Mouse (Mus musculus) spleen, embryonic (tissue): ENCODE data around the gene Lad1.

Experiments used
- CTCF ChIA-PET: fragments of 350-600 bp; sonication (Branson Sonifier 250); formaldehyde crosslinking; loops from one replicate; lab custom pipeline; 2022; lab: Charles Lee

The Lad1 gene

GRCm38 (mm10) chr1:135843519-135844262 is 25.3 kb downstream of the Lad1 start:
- CTCF ChIA-PET: interaction anchor here (0.7 kb wide), 1 partner anchor 17 kb away, joined by 3 read pairs; no protein-coding TSS in a partner anchor

DNA sequence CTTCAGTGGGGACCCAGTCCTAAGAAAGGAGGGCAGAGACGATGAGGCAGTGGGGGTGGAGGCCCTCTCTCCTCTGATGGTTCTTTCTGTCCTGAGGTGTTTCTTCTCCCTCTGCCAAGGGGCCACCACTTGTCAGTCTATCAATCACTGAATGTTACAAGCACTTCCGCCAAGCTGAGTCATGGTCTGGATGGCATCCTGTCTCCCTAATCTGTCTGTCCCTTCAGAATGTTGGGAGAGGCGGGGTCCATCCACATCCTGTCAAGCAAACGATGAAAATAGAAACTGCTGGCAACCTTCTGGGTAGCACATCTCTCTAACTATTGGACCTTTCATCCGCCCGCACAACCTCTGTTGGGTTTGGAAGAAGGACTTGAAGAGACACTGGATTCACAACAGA is 26.1 kb downstream of the Lad1 start:
- CTCF ChIA-PET: interaction anchor here (0.7 kb wide), 1 partner anchor 18 kb away, joined by 3 read pairs; no protein-coding TSS in a partner anchor

DNA sequence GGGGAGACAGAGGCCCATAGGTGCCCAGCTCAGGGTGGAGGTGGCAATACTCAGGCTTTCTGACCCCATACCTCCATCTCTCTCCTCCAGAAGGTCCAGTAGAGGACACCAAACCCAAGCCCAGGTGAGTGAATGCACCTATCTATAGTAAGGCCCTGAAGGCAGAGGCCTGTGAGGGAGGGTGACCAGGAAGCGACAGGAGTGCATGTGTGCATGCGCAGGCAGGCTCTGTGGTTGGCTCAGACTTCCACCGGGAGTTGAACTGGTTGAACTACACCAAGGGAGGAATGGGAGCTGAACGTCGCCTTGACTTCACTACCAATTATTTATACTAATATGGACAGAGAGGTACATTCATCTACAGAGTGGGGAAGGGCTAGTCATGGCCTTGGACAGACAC is 28.2 kb downstream of the Lad1 start:
- CTCF ChIA-PET: no interaction called here

DNA sequence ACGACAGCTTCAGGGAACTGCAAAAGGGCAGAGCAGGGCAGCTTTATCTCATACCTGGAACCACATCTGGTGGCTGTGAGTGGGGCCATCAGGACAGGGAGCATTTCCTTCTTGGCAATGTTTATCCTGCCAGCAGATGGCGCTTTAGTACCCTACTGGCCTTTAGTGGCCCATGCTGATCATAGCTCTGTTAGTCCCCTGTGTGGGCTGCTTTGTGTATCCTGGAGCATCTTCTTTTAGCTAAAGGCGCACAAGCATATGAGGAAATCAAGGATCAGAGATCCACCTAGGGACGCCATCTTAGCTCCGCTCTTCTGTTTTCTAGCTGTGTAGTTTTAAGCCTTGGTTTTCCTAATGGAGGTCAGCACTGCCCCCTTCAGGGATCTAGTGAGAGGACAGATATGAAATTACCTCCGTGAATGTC is 28.8 kb downstream of the Lad1 start:
- CTCF ChIA-PET: no interaction called here

GRCm38 (mm10) chr1:135847611-135848351 is 29.4 kb downstream of the Lad1 start:
- CTCF ChIA-PET: no interaction called here

DNA sequence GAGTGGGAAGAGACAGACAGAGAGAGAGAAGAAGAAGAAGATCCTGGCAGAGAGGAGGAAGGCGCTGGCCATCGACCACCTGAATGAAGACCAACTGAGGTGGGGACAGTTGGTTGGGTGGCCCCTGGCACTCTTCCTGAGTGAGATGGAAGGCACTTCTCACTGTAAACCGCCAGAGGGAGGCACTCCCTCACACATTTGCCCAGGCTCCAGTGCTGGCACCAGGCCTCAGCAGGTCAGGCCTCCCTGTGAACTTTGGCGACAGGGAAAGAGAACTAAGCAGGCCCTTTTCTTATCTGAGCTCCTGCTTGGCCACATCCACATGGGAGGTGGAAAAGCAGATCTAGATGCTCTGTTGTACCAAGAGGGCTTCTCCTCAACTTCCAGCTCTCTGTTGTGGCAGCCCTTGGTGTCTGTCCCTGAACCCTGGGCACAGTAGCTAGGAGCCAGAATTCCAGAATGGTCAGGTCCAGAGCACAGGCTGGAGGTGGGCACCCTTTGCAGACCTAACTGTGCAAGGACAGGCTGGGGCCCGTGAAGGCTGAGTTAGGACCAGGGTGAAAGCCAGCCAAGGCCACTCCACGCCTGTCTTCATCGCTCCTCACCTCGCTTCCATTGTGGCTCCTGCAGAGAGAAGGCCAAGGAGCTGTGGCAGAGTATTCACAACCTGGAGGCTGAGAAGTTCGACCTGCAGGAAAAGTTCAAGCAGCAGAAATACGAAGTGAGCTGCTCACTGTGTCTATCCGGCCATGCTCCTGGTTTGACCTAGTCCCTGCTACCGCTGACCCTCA is 32.5 kb downstream of the Lad1 start:
- CTCF ChIA-PET: no interaction called here

GRCm38 (mm10) chr1:135852044-135852756 is 33.8 kb downstream of the Lad1 start:
- CTCF ChIA-PET: no interaction called here

DNA sequence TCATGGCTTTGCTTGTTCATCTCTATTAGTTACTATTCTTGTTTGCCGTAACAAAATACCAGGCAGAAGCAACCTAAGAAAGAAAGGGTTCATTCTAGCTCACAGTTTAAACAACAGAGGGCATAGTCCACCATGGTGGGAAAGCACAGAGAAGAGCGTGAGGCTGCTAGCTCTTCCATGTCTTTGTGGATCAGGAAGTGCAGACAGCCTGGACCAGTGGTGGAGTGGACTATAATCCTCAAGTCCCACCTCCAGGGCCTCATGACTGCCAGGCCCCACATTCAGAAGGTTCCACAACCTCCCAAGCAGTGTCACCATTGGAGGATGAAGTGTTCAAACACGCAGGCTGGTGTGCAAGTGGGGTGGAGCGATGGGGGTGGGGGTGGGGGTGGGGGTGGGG is 34.8 kb downstream of the Lad1 start:
- CTCF ChIA-PET: no interaction called here

GRCm38 (mm10) chr1:135854591-135855343 is 36.4 kb downstream of the Lad1 start:
- CTCF ChIA-PET: no interaction called here

DNA sequence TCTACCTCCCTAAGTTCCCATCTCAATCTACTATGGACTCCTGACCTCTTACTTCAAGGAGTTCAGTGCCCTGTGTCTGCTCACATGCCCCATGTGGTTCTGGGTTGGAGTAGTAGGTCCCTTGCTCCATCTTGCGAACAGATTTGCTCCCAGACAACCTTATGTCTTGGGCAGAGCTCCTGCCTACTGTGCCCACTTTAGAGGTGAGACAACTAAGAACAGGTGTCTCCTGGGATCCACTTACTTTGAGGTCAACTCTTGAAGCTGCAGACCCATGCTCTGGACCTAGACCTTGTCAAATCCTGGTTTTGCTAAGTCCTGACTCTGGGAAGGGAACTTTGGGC is 36.9 kb downstream of the Lad1 start:
- CTCF ChIA-PET: no interaction called here

- CTCF ChIA-PET: no interaction called here
Measured at GRCm38 (mm10) chr1:135856070-135856469, 37.7 kb downstream of the Lad1 start.

GRCm38 (mm10) chr1:135857137-135857775 is 38.9 kb downstream of the Lad1 start:
- CTCF ChIA-PET: no interaction called here

GRCm38 (mm10) chr1:135858533-135858932 is 40.1 kb downstream of the Lad1 start:
- CTCF ChIA-PET: interaction anchor here (0.6 to 0.7 kb wide), 3 partner anchors 62 to 341 kb away, joined by 3 to 6 read pairs (median 5); no protein-coding TSS in a partner anchor

DNA sequence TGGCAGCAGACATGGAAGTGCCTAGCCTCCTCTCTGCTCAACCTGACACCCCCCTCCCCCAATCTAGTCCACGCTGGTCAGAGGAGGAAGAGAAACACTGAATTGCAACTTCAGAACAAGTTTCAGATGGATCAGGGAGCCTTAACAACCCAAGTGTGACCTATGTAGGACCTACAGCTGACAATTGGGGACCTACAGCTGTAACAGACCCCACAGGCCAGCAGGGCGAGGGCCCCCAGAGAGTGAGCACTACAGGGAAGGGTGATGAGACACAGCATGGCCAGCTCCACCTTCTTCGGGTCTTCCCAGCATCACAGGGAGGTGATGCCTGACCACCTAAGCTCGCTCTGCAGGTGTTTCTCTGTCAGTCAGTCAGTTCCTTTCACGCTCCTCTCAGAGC is 42.7 kb downstream of the Lad1 start:
- CTCF ChIA-PET: no interaction called here

DNA sequence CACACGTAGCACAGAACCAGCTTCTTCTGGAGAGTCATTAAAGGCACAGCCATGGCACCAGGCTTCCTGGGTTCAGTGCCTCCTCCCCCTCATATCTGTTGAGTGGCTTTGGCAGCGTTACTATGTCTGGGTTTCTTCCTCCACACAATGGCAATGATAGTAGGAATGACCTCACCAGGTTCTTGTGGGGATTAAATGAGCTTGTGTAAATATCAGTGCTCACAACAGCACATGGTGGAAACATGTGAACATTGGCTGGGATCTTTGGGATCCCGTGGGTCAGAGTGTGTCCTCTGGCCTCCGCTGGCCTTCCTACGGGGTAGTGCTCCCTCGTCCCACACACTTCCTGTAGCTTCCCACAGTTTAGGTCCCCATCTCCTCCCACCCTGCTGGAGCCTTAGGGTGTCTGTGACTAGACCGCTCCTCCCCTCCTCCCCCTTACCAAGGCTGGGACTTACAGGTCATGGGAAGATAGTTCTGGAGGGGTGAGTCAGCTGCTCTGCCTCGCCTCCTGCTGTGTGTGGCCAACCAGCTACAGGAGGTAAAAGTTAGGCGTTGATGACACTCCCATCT is 43.7 kb downstream of the Lad1 start:
- CTCF ChIA-PET: no interaction called here

DNA sequence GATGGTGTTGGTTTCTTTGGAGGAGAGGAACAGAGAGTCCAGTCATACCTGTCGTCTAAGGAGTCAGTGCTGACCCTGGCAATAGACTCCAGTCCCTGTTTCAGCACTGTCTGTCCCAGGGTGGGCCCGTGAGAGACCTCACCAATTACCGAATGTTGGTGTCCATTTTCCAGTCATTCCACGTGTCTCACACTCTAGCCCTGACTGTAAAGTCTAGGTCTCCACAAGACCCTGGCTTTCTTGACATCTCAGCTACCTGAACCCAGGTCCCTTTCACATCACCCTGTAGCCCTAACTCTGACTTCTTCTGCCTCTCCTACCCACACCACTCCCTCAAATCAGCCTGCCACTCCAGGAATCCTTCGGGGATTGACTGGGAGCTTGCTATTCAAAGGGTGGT is 44.2 kb downstream of the Lad1 start:
- CTCF ChIA-PET: no interaction called here

DNA sequence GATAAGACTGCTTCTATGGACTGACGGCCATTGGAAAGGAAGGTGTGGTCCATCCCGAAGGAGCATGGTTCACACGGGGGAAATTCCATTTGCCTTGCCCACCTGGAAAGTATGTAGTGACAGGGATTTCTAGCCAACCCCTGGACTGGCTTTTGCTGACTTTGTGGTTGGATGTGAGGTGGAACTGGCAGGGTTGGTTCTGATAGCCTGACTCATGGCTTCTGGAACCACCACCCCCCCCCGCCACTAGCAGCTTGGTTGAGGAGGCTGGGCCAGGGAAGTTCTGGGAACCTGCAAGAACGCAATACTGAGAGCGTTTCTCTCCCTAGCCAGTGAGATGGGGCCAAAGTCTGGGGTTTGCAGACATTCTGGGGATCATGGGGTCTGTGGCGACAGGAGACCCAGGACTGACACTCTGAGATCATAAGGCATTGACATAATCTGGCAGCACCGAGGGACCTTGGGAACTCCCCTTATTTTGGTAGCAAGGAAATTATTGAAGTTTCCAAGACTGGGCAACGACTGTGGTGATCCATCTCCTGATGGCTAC is 45.5 kb downstream of the Lad1 start:
- CTCF ChIA-PET: no interaction called here

- CTCF ChIA-PET: no interaction called here
Measured at GRCm38 (mm10) chr1:135864830-135865229, 46.4 kb downstream of the Lad1 start.

GRCm38 (mm10) chr1:135865518-135866194 is 47.3 kb downstream of the Lad1 start:
- CTCF ChIA-PET: no interaction called here
